8 mouse cellular contexts compared by ENCODE assay signal in genomic region chr3:122619931-122620284, GRCm38 (mm10). TPM values are rescaled to one million over a fixed set of nuclear protein-coding genes. Genes with fewer than 3 reads are reported as not detected.
DNase-seq lines count a peak whose midpoint lies in the region; ATAC-seq and TF ChIP-seq lines count a peak whose summit lies in the region.

No protein-coding gene starts in this region.

- TF ChIP-seq CTCF in kidney, adult 2 months (conservative IDR thresholded peaks at IDR 0.05; ENCODE audit: insufficient read depth, insufficient read length, low read depth, low read length), result no peak
- TF ChIP-seq CTCF in Patski (IDR thresholded peaks at IDR 0.05), result no peak

- under 1% methylated on average over 20 of the region's 20 CpGs for WGBS in kidney, adult 2 months
- under 1% methylated on average over 20 of the region's 20 CpGs for WGBS in heart, embryonic 13.5 days
- WGBS in liver, embryonic 12.5 days (ENCODE audit: insufficient replicate concordance), result 2% methylated on average over 20 of the region's 20 CpGs
- 0% methylated on average over 20 of the region's 20 CpGs for WGBS in stomach, embryonic 16.5 days

- in situ Hi-C loops in Patski (cut with MboI; ENCODE audit: low pct_unique_long_range_greater_than_20kb), result loop anchor here (5.0 kb wide), 2 partner anchors 108 to 138 kb away; no protein-coding TSS in a partner anchor

- H3K27ac ChIP-seq in kidney, adult 2 months (ENCODE audit: insufficient read depth, low read depth, low read length), result peak overlapping the region; percentile 99
- peak overlapping the region; percentile 96 for H3K27ac ChIP-seq in heart, embryonic 13.5 days (replicated peaks)
- peak overlapping the region; percentile 77 for H3K27ac ChIP-seq in liver, embryonic 12.5 days
- H3K27ac ChIP-seq in stomach, embryonic 16.5 days (ENCODE audit: low read length), result peak overlapping the region; percentile 98

- no peak for TF ChIP-seq POLR2A in kidney, adult 2 months (IDR thresholded peaks at IDR 0.05; ENCODE audit: low read depth, low read length)

- H3K9ac ChIP-seq in heart, embryonic 13.5 days, result peak overlapping the region; percentile 97
- H3K9ac ChIP-seq in liver, embryonic 12.5 days, result peak overlapping the region; percentile 76
- peak overlapping the region; percentile 98 for H3K9ac ChIP-seq in stomach, embryonic 16.5 days (ENCODE audit: low read length)

- DNase-seq in kidney, adult 2 months, result peak; percentile 60
- DNase-seq in kidney, postnatal 4 days, result no peak
- no peak for DNase-seq in Patski (ENCODE audit: low read depth, low spot score)
- DNase-seq in layer of hippocampus, postnatal 25 days (ENCODE audit: extremely low spot score in 1 of 2, low spot score in 1 of 2), result no peak
- no peak for DNase-seq in right cerebral cortex, postnatal 10 days (ENCODE audit: low spot score in 2 of 2)

- H3K9me3 ChIP-seq in heart, embryonic 13.5 days, result no peaks in the 10 kb centered on the region
- H3K9me3 ChIP-seq in liver, embryonic 12.5 days (replicated peaks), result no peaks in the 10 kb centered on the region
- no peaks in the 10 kb centered on the region for H3K9me3 ChIP-seq in stomach, embryonic 16.5 days (replicated peaks; ENCODE audit: control insufficient read depth, low read length)

- POLR2A ChIA-PET in Patski (lab: Charles Lee), result interaction anchor here (0.7 to 2.1 kb wide), 9 partner anchors 14 to 257 kb away, joined by 3 to 7 read pairs (median 4); no protein-coding TSS in a partner anchor

- H3K4me1 ChIP-seq in kidney, adult 2 months (ENCODE audit: control insufficient read depth, insufficient read depth, low read length), result peaks cover 21% of the 10 kb centered on the region
- peaks cover 33% of the 10 kb centered on the region for H3K4me1 ChIP-seq in heart, embryonic 13.5 days
- peaks cover 22% of the 10 kb centered on the region for H3K4me1 ChIP-seq in liver, embryonic 12.5 days
- peaks cover 29% of the 10 kb centered on the region for H3K4me1 ChIP-seq in stomach, embryonic 16.5 days (ENCODE audit: control insufficient read depth, insufficient read depth, low read length)

- no peaks in the 10 kb centered on the region for H3K36me3 ChIP-seq in kidney, adult 2 months (ENCODE audit: control insufficient read depth, insufficient read depth, low read length)
- no peaks in the 10 kb centered on the region for H3K36me3 ChIP-seq in heart, embryonic 13.5 days
- H3K36me3 ChIP-seq in liver, embryonic 12.5 days, result no peaks in the 10 kb centered on the region
- no peaks in the 10 kb centered on the region for H3K36me3 ChIP-seq in stomach, embryonic 16.5 days (ENCODE audit: control insufficient read depth, insufficient read depth, low read length)

- H3K4me2 ChIP-seq in heart, embryonic 13.5 days, result peak overlapping the region; percentile 80
- H3K4me2 ChIP-seq in liver, embryonic 12.5 days, result peak overlapping the region; percentile 86
- H3K4me2 ChIP-seq in stomach, embryonic 16.5 days (ENCODE audit: low read depth, low read length), result peak overlapping the region; percentile 73

- peak overlapping the region; percentile 91 for H3K4me3 ChIP-seq in kidney, adult 2 months (ENCODE audit: insufficient read depth, low read depth, low read length)
- H3K4me3 ChIP-seq in heart, embryonic 13.5 days, result peak overlapping the region; percentile 97
- H3K4me3 ChIP-seq in liver, embryonic 12.5 days, result peak overlapping the region; percentile 68
- peak overlapping the region; percentile 95 for H3K4me3 ChIP-seq in stomach, embryonic 16.5 days (replicated peaks; ENCODE audit: low read length)

- ATAC-seq in Patski, result peak; percentile 26
- ATAC-seq in heart, embryonic 13.5 days (ENCODE audit: extremely low read depth, insufficient number of reproducible peaks, low FRiP score, low TSS enrichment), result no peak
- ATAC-seq in liver, embryonic 12.5 days, result peak; percentile 34; the same call in 1 of the 2 replicates
- ATAC-seq in stomach, embryonic 16.5 days (ENCODE audit: insufficient read depth, low FRiP score), result no peak; the same call in 1 of the 2 replicates

- no peaks in the 10 kb centered on the region for H3K27me3 ChIP-seq in kidney, adult 2 months (replicated peaks; ENCODE audit: control insufficient read depth, insufficient read depth, low read length)
- no peaks in the 10 kb centered on the region for H3K27me3 ChIP-seq in Patski
- H3K27me3 ChIP-seq in heart, embryonic 13.5 days (replicated peaks), result no peaks in the 10 kb centered on the region
- peaks cover 35% of the 10 kb centered on the region for H3K27me3 ChIP-seq in liver, embryonic 12.5 days (replicated peaks)
- H3K27me3 ChIP-seq in stomach, embryonic 16.5 days (ENCODE audit: control insufficient read depth, insufficient read depth, low read length), result no peaks in the 10 kb centered on the region

- CTCF ChIA-PET in Patski (lab: Charles Lee), result interaction anchor here (0.7 to 1.4 kb wide), 2 partner anchors 120 to 153 kb away, joined by 3 to 5 read pairs; no protein-coding TSS in a partner anchor

RNA-seq across cellular contexts. Expression of gene Fnbp1l, which starts 0.4 kb away (rescaled TPM):
- 18.5 and 23.0 TPM in 2 replicates for polyA plus RNA-seq in kidney, adult 2 months (2012; rRNA removed)
- polyA plus RNA-seq in Patski (2021), result 117 TPM
- 23.0 and 24.8 TPM in 2 replicates for polyA plus RNA-seq in heart, embryonic 13.5 days (2015; fragmentation: Nextera tagmentation; extraction: Ambion mirVana)
- polyA plus RNA-seq in liver, embryonic 12.5 days (2016; fragmentation: Nextera tagmentation; extraction: Ambion mirVana), result 7.2 TPM in 2 replicates
- polyA plus RNA-seq in stomach, embryonic 16.5 days (2015; fragmentation: Nextera tagmentation; extraction: Ambion mirVana), result 42.8 and 43.9 TPM in 2 replicates
- total RNA-seq in layer of hippocampus, postnatal 25 days (2021), result 10 to 100 TPM; 32.5 to 33.9 TPM

Comparison
In these comparisons a context has a peak if more than half of its experiments do, and no peak if none do; other contexts are left out.
1. ATAC-seq: peak in Patski (single experiment) and liver, embryonic 12.5 days (single experiment); none in heart, embryonic 13.5 days (single experiment) and stomach, embryonic 16.5 days (single experiment).
2. Peak in every context shown above with its lines, with median percentiles within 50 percentile points of each other: H3K27ac ChIP-seq, H3K4me3 ChIP-seq, H3K4me2 ChIP-seq and H3K9ac ChIP-seq.